Mouse (Mus musculus): ENCODE data around the gene Tpbgl. TPM values are rescaled to one million over a fixed set of nuclear protein-coding genes. Genes with fewer than 3 reads are reported as not detected.

Gene Tpbgl
- total RNA-seq, 1 experiment from 2014 or later = not detected

GRCm38 (mm10) chr7:99590064-99590463 is 36.8 kb downstream of the Tpbgl start:
- no peak for ATAC-seq (replicated peaks; ENCODE audit: insufficient number of reproducible peaks, low FRiP score, low TSS enrichment, poor library complexity, severe bottlenecking)

- ATAC-seq (replicated peaks; ENCODE audit: insufficient number of reproducible peaks, low FRiP score, low TSS enrichment, poor library complexity, severe bottlenecking) = no peak
Measured at GRCm38 (mm10) chr7:99585976-99586375, 40.9 kb downstream of the Tpbgl start.

GRCm38 (mm10) chr7:99583625-99584024 is 43.3 kb downstream of the Tpbgl start:
- ATAC-seq (replicated peaks; ENCODE audit: insufficient number of reproducible peaks, low FRiP score, low TSS enrichment, poor library complexity, severe bottlenecking) = no peak

GRCm38 (mm10) chr7:99582867-99583266 is 44.0 kb downstream of the Tpbgl start:
- ATAC-seq (replicated peaks; ENCODE audit: insufficient number of reproducible peaks, low FRiP score, low TSS enrichment, poor library complexity, severe bottlenecking) = no peak

- no peak for ATAC-seq (replicated peaks; ENCODE audit: insufficient number of reproducible peaks, low FRiP score, low TSS enrichment, poor library complexity, severe bottlenecking)
Measured at GRCm38 (mm10) chr7:99582306-99582705, 44.6 kb downstream of the Tpbgl start.

- no peak for ATAC-seq (replicated peaks; ENCODE audit: insufficient number of reproducible peaks, low FRiP score, low TSS enrichment, poor library complexity, severe bottlenecking)
Measured at GRCm38 (mm10) chr7:99580247-99580646, 46.7 kb downstream of the Tpbgl start.

GRCm38 (mm10) chr7:99579491-99580190 is 47.3 kb downstream of the Tpbgl start:
- no peak for ATAC-seq (replicated peaks; ENCODE audit: insufficient number of reproducible peaks, low FRiP score, low TSS enrichment, poor library complexity, severe bottlenecking)

GRCm38 (mm10) chr7:99578246-99578645 is 48.7 kb downstream of the Tpbgl start:
- no peak for ATAC-seq (replicated peaks; ENCODE audit: insufficient number of reproducible peaks, low FRiP score, low TSS enrichment, poor library complexity, severe bottlenecking)

Other genes starting within 250 kb of the Tpbgl start
- gene Gdpd5, start 245.7 kb downstream of the Tpbgl start, total RNA-seq (2017) = 1.3 to 1.6 TPM (median 1.5 TPM) in 3 replicates
- gene Klhl35, start 161.1 kb downstream of the Tpbgl start, total RNA-seq (2017) = 0.49 to 1.6 TPM in 2 of 3 replicates, not detected in the other
- 1,253 to 1,571 TPM (median 1,557 TPM) in 3 replicates for gene Rps3, start 143.4 kb downstream of the Tpbgl start, total RNA-seq (2017)
- gene Arrb1, start 91.6 kb downstream of the Tpbgl start, total RNA-seq (2017) = 70.1 to 101 TPM (median 79.0 TPM) in 3 replicates
- 0.48 to 2.1 TPM in 2 of 3 replicates, not detected in the other for gene Slco2b1, start 84.2 kb upstream of the Tpbgl start, total RNA-seq (2017)
- not detected in 3 replicates for gene Olfr520, start 103.2 kb upstream of the Tpbgl start, total RNA-seq (2017)
- gene Olfr521, start 136.4 kb upstream of the Tpbgl start, total RNA-seq (2017) = not detected in 3 replicates
- 0.75 to 1.2 TPM in 2 of 3 replicates, not detected in the other for gene Neu3, start 201.3 kb upstream of the Tpbgl start, total RNA-seq (2017)
- 0.21 to 0.86 TPM in 2 of 3 replicates, not detected in the other for gene Xrra1, start 232.0 kb upstream of the Tpbgl start, total RNA-seq (2017)
- gene Spcs2, start 236.4 kb upstream of the Tpbgl start, total RNA-seq (2017) = 121 to 148 TPM (median 139 TPM) in 3 replicates

Measured in monocyte, adult 5-6 weeks (primary cell).